Mouse (Mus musculus): ENCODE data around the gene Tdrd1. TPM values are rescaled to one million over a fixed set of nuclear protein-coding genes. Genes with fewer than 3 reads are reported as not detected.

Gene Tdrd1
- polyA plus RNA-seq, 1 experiment from 2014 or later, result 0.20 TPM

GRCm38 (mm10) chr19:56807122-56807521, 18.9 kb upstream of the Tdrd1 start:
- peaks cover 72% of the 10 kb centered on the region for H3K36me3 ChIP-seq
- no peak for ATAC-seq
- no peaks in the 10 kb centered on the region for H3K9me3 ChIP-seq (replicated peaks)
- no peaks in the 10 kb centered on the region for H3K27me3 ChIP-seq (replicated peaks)
- 80% methylated on average over 5 of the region's 5 CpGs for WGBS (ENCODE audit: insufficient replicate concordance)
- no peak overlapping the region for H3K9ac ChIP-seq
- no peak overlapping the region for H3K4me2 ChIP-seq
- peaks cover 30% of the 10 kb centered on the region for H3K4me1 ChIP-seq
- no peak overlapping the region for H3K4me3 ChIP-seq
- no peak overlapping the region for H3K27ac ChIP-seq

- Histone ChIP-seq H3K4me3 (no peak overlapping the region), H3K9ac (no peak overlapping the region), H3K9me3 (replicated peaks) (no peaks in the 10 kb centered on the region), H3K4me2 (no peak overlapping the region), H3K4me1 (peaks cover 17% of the 10 kb centered on the region), H3K27ac (no peak overlapping the region), H3K36me3 (peaks cover 76% of the 10 kb centered on the region), H3K27me3 (replicated peaks) (no peaks in the 10 kb centered on the region)
- ATAC-seq, result no peak
- WGBS (ENCODE audit: insufficient replicate concordance), result 62% methylated on average over 5 of the region's 5 CpGs
Observed at GRCm38 (mm10) chr19:56808771-56809170, 17.2 kb upstream of the Tdrd1 start.

- H3K27me3 ChIP-seq (replicated peaks), result no peaks in the 10 kb centered on the region
- H3K4me2 ChIP-seq, result no peak overlapping the region
- no peak overlapping the region for H3K9ac ChIP-seq
- no peak for ATAC-seq
- no peaks in the 10 kb centered on the region for H3K9me3 ChIP-seq (replicated peaks)
- H3K36me3 ChIP-seq, result peaks cover 60% of the 10 kb centered on the region
- H3K4me1 ChIP-seq, result peaks cover 17% of the 10 kb centered on the region
- H3K4me3 ChIP-seq, result no peak overlapping the region
- no peak overlapping the region for H3K27ac ChIP-seq
Observed at GRCm38 (mm10) chr19:56810641-56811146, 15.3 kb upstream of the Tdrd1 start.

- ATAC-seq, result peak; percentile 85
- Histone ChIP-seq H3K9ac (no peak overlapping the region), H3K27me3 (replicated peaks) (no peaks in the 10 kb centered on the region), H3K9me3 (replicated peaks) (no peaks in the 10 kb centered on the region), H3K27ac (no peak overlapping the region), H3K36me3 (peaks cover 55% of the 10 kb centered on the region), H3K4me2 (no peak overlapping the region), H3K4me1 (peaks cover 25% of the 10 kb centered on the region), H3K4me3 (no peak overlapping the region)
- WGBS (ENCODE audit: insufficient replicate concordance), result 7% methylated on average over 9 of the region's 9 CpGs
Observed at GRCm38 (mm10) chr19:56811590-56811989, 14.4 kb upstream of the Tdrd1 start.

GRCm38 (mm10) chr19:56813360-56813759, 12.6 kb upstream of the Tdrd1 start:
- H3K4me2 ChIP-seq, result no peak overlapping the region
- H3K9ac ChIP-seq, result no peak overlapping the region
- H3K36me3 ChIP-seq, result peaks cover 38% of the 10 kb centered on the region
- ATAC-seq, result no peak
- H3K27me3 ChIP-seq (replicated peaks), result no peaks in the 10 kb centered on the region
- H3K4me1 ChIP-seq, result peaks cover 43% of the 10 kb centered on the region
- H3K4me3 ChIP-seq, result no peak overlapping the region
- no peak overlapping the region for H3K27ac ChIP-seq
- WGBS (ENCODE audit: insufficient replicate concordance), result 74% methylated on average over 4 of the region's 4 CpGs
- no peaks in the 10 kb centered on the region for H3K9me3 ChIP-seq (replicated peaks)

GRCm38 (mm10) chr19:56817851-56818526, 8.0 kb upstream of the Tdrd1 start:
- 71% methylated on average over 14 of the region's 14 CpGs for WGBS (ENCODE audit: insufficient replicate concordance)
- 0 out of 2 replicates have a peak, but pooled peaks cover under 1% of the 10 kb centered on the region for H3K27me3 ChIP-seq (replicated peaks)
- no peak overlapping the region for H3K4me3 ChIP-seq
- peaks cover 13% of the 10 kb centered on the region for H3K36me3 ChIP-seq
- no peak overlapping the region for H3K9ac ChIP-seq
- H3K4me2 ChIP-seq, result no peak overlapping the region
- no peaks in the 10 kb centered on the region for H3K9me3 ChIP-seq (replicated peaks)
- ATAC-seq, result no peak
- H3K4me1 ChIP-seq, result peaks cover 53% of the 10 kb centered on the region
- peak overlapping the region; percentile 46; the same call in 1 of the 2 replicates for H3K27ac ChIP-seq

- no peaks in the 10 kb centered on the region for H3K9me3 ChIP-seq (replicated peaks)
- H3K27me3 ChIP-seq (replicated peaks), result peaks cover 29% of the 10 kb centered on the region
- WGBS (ENCODE audit: insufficient replicate concordance), result 12% methylated on average over 22 of the region's 22 CpGs
- H3K4me1 ChIP-seq, result peaks cover 48% of the 10 kb centered on the region
- peak overlapping the region; percentile 99 for H3K4me3 ChIP-seq
- H3K36me3 ChIP-seq, result peaks cover 6% of the 10 kb centered on the region; the same call in 1 of the 2 replicates
- ATAC-seq, result no peak
- H3K4me2 ChIP-seq, result peak overlapping the region; percentile 71
- peak overlapping the region; percentile 84 for H3K27ac ChIP-seq
- H3K9ac ChIP-seq, result peak overlapping the region; percentile 94
Observed at GRCm38 (mm10) chr19:56821040-56821797, 4.8 kb upstream of the Tdrd1 start.

GRCm38 (mm10) chr19:56821798-56822447, 4.1 kb upstream of the Tdrd1 start, which contains the start of gene Ccdc186:
Ccdc186 (minus strand) TSS chr19:56822190.
- peak within 1 kb of the TSS; percentile 84 for H3K27ac ChIP-seq
- H3K4me2 ChIP-seq, result peak within 1 kb of the TSS; percentile 71
- H3K9ac ChIP-seq, result peak within 1 kb of the TSS; percentile 94
- ATAC-seq, result peak; percentile 97
- peak within 1 kb of the TSS; percentile 99 for H3K4me3 ChIP-seq
- peaks cover 6% of the 10 kb centered on the region; the same call in 1 of the 2 replicates for H3K36me3 ChIP-seq
- no peaks in the 10 kb centered on the region for H3K9me3 ChIP-seq (replicated peaks)
- peaks cover 36% of the 10 kb centered on the region for H3K27me3 ChIP-seq (replicated peaks)
- under 1% methylated on average over 67 of the region's 79 CpGs for WGBS (ENCODE audit: insufficient replicate concordance)
- H3K4me1 ChIP-seq, result peaks cover 42% of the 10 kb centered on the region

- peak overlapping the region; percentile 99 for H3K4me3 ChIP-seq
- peak; percentile 54 for ATAC-seq
- no peak overlapping the region for H3K27ac ChIP-seq
- peak overlapping the region; percentile 42 for H3K9ac ChIP-seq
- no peaks in the 10 kb centered on the region for H3K9me3 ChIP-seq (replicated peaks)
- 25% methylated on average over 10 of the region's 10 CpGs for WGBS (ENCODE audit: insufficient replicate concordance)
- peaks cover 37% of the 10 kb centered on the region for H3K4me1 ChIP-seq
- H3K4me2 ChIP-seq, result peak overlapping the region; percentile 71
- H3K36me3 ChIP-seq, result peaks cover 6% of the 10 kb centered on the region; the same call in 1 of the 2 replicates
- H3K27me3 ChIP-seq (replicated peaks), result peaks cover 41% of the 10 kb centered on the region
Observed at GRCm38 (mm10) chr19:56822448-56822836, 3.6 kb upstream of the Tdrd1 start.

- H3K9ac ChIP-seq, result no peak overlapping the region
- ATAC-seq, result no peak
- no peak overlapping the region for H3K27ac ChIP-seq
- peaks cover 46% of the 10 kb centered on the region for H3K27me3 ChIP-seq (replicated peaks)
- no peak overlapping the region for H3K4me3 ChIP-seq
- H3K36me3 ChIP-seq, result no peaks in the 10 kb centered on the region
- H3K4me2 ChIP-seq, result no peak overlapping the region
- H3K9me3 ChIP-seq (replicated peaks), result no peaks in the 10 kb centered on the region
- 0 out of 2 replicates have a peak, but pooled peaks cover 2% of the 10 kb centered on the region for H3K4me1 ChIP-seq
- WGBS (ENCODE audit: insufficient replicate concordance), result 74% methylated on average over 11 of the region's 11 CpGs
Observed at GRCm38 (mm10) chr19:56828305-56828704, 2.3 kb downstream of the Tdrd1 start.

- no peak overlapping the region for H3K9ac ChIP-seq
- no peak overlapping the region for H3K4me2 ChIP-seq
- H3K4me3 ChIP-seq, result no peak overlapping the region
- H3K27ac ChIP-seq, result no peak overlapping the region
- peaks cover 39% of the 10 kb centered on the region for H3K27me3 ChIP-seq (replicated peaks)
- ATAC-seq, result no peak
- H3K4me1 ChIP-seq, result 0 out of 2 replicates have a peak, but pooled peaks cover 2% of the 10 kb centered on the region
- H3K36me3 ChIP-seq, result no peaks in the 10 kb centered on the region
- 72% methylated on average over 9 of the region's 9 CpGs for WGBS (ENCODE audit: insufficient replicate concordance)
- no peaks in the 10 kb centered on the region for H3K9me3 ChIP-seq (replicated peaks)
Observed at GRCm38 (mm10) chr19:56829267-56829666, 3.3 kb downstream of the Tdrd1 start.

Data from liver, embryonic 12.5 days (tissue).